Mouse (Mus musculus) hindbrain, postnatal 0 days (tissue): ENCODE data around the gene Armc10. TPM values are rescaled to one million over a fixed set of nuclear protein-coding genes. Genes with fewer than 3 reads are reported as not detected.

Experiments used
- ATAC-seq: fragments of 200-750 bp; cut with Nextera tagmentation; 2 replicates; pipeline ENCODE4 v1.8.0; 2017; ENCODE audit warnings: mild to moderate bottlenecking, moderate TSS enrichment, moderate library complexity
- DNase-seq: peaks from one replicate; pipeline ENCODE4 v3.0.0-alpha.2; 2015; ENCODE audit warnings: low spot score
- H3K27ac ChIP-seq: fragments of 300-500 bp; sonication (generic); 2 replicates; pipeline ENCODE4 v1.5.1; 2014; ENCODE audit warnings: mild to moderate bottlenecking
- H3K27me3 ChIP-seq: fragments of 300-500 bp; sonication (generic); 2 replicates; pipeline ENCODE4 v1.6.1; 2014; ENCODE audit warnings: low read length, mixed read lengths; ENCODE audit not compliant: insufficient read depth
- H3K36me3 ChIP-seq: fragments of 300-500 bp; sonication (generic); 2 replicates; pipeline ENCODE4 v1.6.1; 2014; ENCODE audit warnings: low read length, mixed read lengths; ENCODE audit not compliant: insufficient read depth
- H3K4me1 ChIP-seq: fragments of 300-500 bp; sonication (generic); 2 replicates; pipeline ENCODE4 v1.6.1; 2014; ENCODE audit warnings: antibody characterized with exemption, low read length, mixed read lengths; ENCODE audit not compliant: insufficient read depth
- H3K4me2 ChIP-seq: fragments of 300-500 bp; sonication (generic); 2 replicates; pipeline ENCODE4 v1.6.1; 2014; ENCODE audit warnings: low read depth, mild to moderate bottlenecking, low read length, moderate library complexity, mixed read lengths
- H3K4me3 ChIP-seq: fragments of 300-500 bp; sonication (generic); 2 replicates; pipeline ENCODE4 v1.5.1; 2014; ENCODE audit warnings: low read length
- H3K9ac ChIP-seq: fragments of 300-500 bp; sonication (generic); replicated peaks from 2 replicates; pipeline ENCODE4 v1.6.1; 2014; ENCODE audit warnings: mild to moderate bottlenecking, low read length, moderate library complexity, mixed read lengths
- H3K9me3 ChIP-seq: fragments of 300-500 bp; sonication (generic); 2 replicates; pipeline ENCODE4 v1.6.1; 2016; ENCODE audit warnings: low read length, mixed read lengths
- CTCF ChIP-seq: IDR thresholded peaks from 2 replicates; pipeline ENCODE4 v1.5.1; 2016; ENCODE audit warnings: antibody characterized with exemption, control low read depth, low read depth
- WGBS: fragments of 180-500 bp; shearing (Covaris S2); extraction: QIAGEN DNeasy Blood & Tissue Kit; methylation state at CpG from one replicate; pipeline ENCODE4 v1.1.7; 2014; 5-methylcytosine and 5-hydroxymethylcytosine counted together
- polyA plus RNA-seq: library from polyadenylated mRNA; unstranded; fragments of >200 nt; fragmentation: Nextera tagmentation; extraction: Ambion mirVana; gene quantifications from 2 replicates; pipeline ENCODE4 v1.2.1, GENCODE M21; 2015
- total RNA-seq: library from RNA; depleted of rRNA; stranded (reverse); fragments of >200 nt; gene quantifications from 2 replicates; pipeline ENCODE4 v1.2.3, GENCODE M21; 2014

Gene Armc10
- total and polyA plus RNA-seq, 2 experiments from 2014 or later: 32.8 to 78.7 TPM

GRCm38 (mm10) chr5:21667191-21668137 lies 21.9 kb downstream of the Armc10 start:
- Histone ChIP-seq H3K4me2 (no peak overlapping the region), H3K4me3 (no peak overlapping the region), H3K27ac (no peak overlapping the region), H3K27me3 (no peaks in the 10 kb centered on the region), H3K9ac (no peak overlapping the region), H3K9me3 (no peaks in the 10 kb centered on the region), H3K36me3 (no peaks in the 10 kb centered on the region), H3K4me1 (no peaks in the 10 kb centered on the region)
- peak; percentile 23; the same call in 1 of the 2 replicates for TF ChIP-seq CTCF
- no peak for DNase-seq
- WGBS: 49% methylated on average over 8 of the region's 8 CpGs
- ATAC-seq: no peak

- DNase-seq (no peak), ATAC-seq (no peak)
- 97% methylated on average over 2 of the region's 2 CpGs for WGBS
- Histone ChIP-seq H3K27ac (no peak overlapping the region), H3K4me3 (no peak overlapping the region), H3K4me2 (no peak overlapping the region), H3K27me3 (no peaks in the 10 kb centered on the region), H3K4me1 (no peaks in the 10 kb centered on the region), H3K9ac (no peak overlapping the region), H3K9me3 (no peaks in the 10 kb centered on the region), H3K36me3 (no peaks in the 10 kb centered on the region)
- TF ChIP-seq CTCF: no peak
These were observed 23.7 kb downstream of the Armc10 start for GRCm38 (mm10) chr5:21669307-21669706.

GRCm38 (mm10) chr5:21672812-21673635 lies 27.4 kb downstream of the Armc10 start:
- Histone ChIP-seq H3K4me3 (no peak overlapping the region), H3K27me3 (no peaks in the 10 kb centered on the region), H3K9ac (no peak overlapping the region), H3K27ac (peak overlapping the region; percentile 1; the same call in 1 of the 2 replicates), H3K9me3 (no peaks in the 10 kb centered on the region), H3K4me1 (no peaks in the 10 kb centered on the region), H3K36me3 (peaks cover 6% of the 10 kb centered on the region; the same call in 1 of the 2 replicates), H3K4me2 (peak overlapping the region; percentile 40)
- DNase-seq (no peak), ATAC-seq (no peak)
- 46% methylated on average over 23 of the region's 23 CpGs for WGBS
- no peak for TF ChIP-seq CTCF

- Histone ChIP-seq H3K4me2 (no peak overlapping the region), H3K4me1 (no peaks in the 10 kb centered on the region), H3K27me3 (no peaks in the 10 kb centered on the region), H3K4me3 (no peak overlapping the region), H3K9me3 (no peaks in the 10 kb centered on the region), H3K36me3 (peaks cover 6% of the 10 kb centered on the region; the same call in 1 of the 2 replicates), H3K9ac (no peak overlapping the region), H3K27ac (no peak overlapping the region)
- no peak for TF ChIP-seq CTCF
- no peak for DNase-seq
- peak; percentile 58; the same call in 1 of the 2 replicates for ATAC-seq
- 76% methylated on average over 9 of the region's 9 CpGs for WGBS
These were observed 28.1 kb downstream of the Armc10 start for GRCm38 (mm10) chr5:21673742-21674141.

- ATAC-seq: no peak
- TF ChIP-seq CTCF: no peak
- Histone ChIP-seq H3K27me3 (no peaks in the 10 kb centered on the region), H3K9ac (no peak overlapping the region), H3K36me3 (peaks cover 6% of the 10 kb centered on the region; the same call in 1 of the 2 replicates), H3K4me1 (no peaks in the 10 kb centered on the region), H3K9me3 (no peaks in the 10 kb centered on the region), H3K27ac (no peak overlapping the region), H3K4me3 (no peak overlapping the region), H3K4me2 (no peak overlapping the region)
- no peak for DNase-seq
- 80% methylated on average over 12 of the region's 12 CpGs for WGBS
These were observed 29.4 kb downstream of the Armc10 start for GRCm38 (mm10) chr5:21675019-21675418.

GRCm38 (mm10) chr5:21675494-21675893 lies 29.9 kb downstream of the Armc10 start:
- Histone ChIP-seq H3K4me1 (no peaks in the 10 kb centered on the region), H3K9ac (no peak overlapping the region), H3K9me3 (no peaks in the 10 kb centered on the region), H3K4me2 (no peak overlapping the region), H3K27me3 (no peaks in the 10 kb centered on the region), H3K36me3 (peaks cover 6% of the 10 kb centered on the region; the same call in 1 of the 2 replicates), H3K4me3 (no peak overlapping the region), H3K27ac (no peak overlapping the region)
- no peak for DNase-seq
- TF ChIP-seq CTCF: no peak
- 97% methylated on average over 23 of the region's 23 CpGs for WGBS
- ATAC-seq: no peak
